Mouse (Mus musculus) limb, embryonic 11.5 days (tissue): ENCODE measurements around the gene Rnf212. TPM values are rescaled to one million over a fixed set of nuclear protein-coding genes. Genes with fewer than 3 reads are reported as not detected.

Source experiments
- polyA plus RNA-seq: library from polyadenylated mRNA; unstranded; fragments of >200 nt; fragmentation: Nextera tagmentation; extraction: Ambion mirVana; gene quantifications from 2 replicates; pipeline ENCODE4 v1.2.1, GENCODE M21; 2014

The Rnf212 gene
- polyA plus RNA-seq, 1 experiment from 2014 or later: 0.65 TPM

Other genes with a start within 250 kb of the Rnf212 start
- 0.17 TPM in 1 of 2 replicates, not detected in the other for gene Cplx1, start 225.0 kb downstream of the Rnf212 start, polyA plus RNA-seq
- gene Gak, start 145.2 kb downstream of the Rnf212 start, polyA plus RNA-seq: 45.9 and 46.4 TPM in 2 replicates
- gene Tmem175, start 145.2 kb downstream of the Rnf212 start, polyA plus RNA-seq: 16.5 and 18.3 TPM in 2 replicates
- gene Idua, start 114.7 kb downstream of the Rnf212 start, polyA plus RNA-seq: 14.3 and 14.5 TPM in 2 replicates
- gene Dgkq, start 105.3 kb downstream of the Rnf212 start, polyA plus RNA-seq: 8.5 and 11.3 TPM in 2 replicates
- 0.55 and 0.84 TPM in 2 replicates for gene Slc26a1, start 99.4 kb downstream of the Rnf212 start, polyA plus RNA-seq
- gene Fgfrl1, start 82.6 kb downstream of the Rnf212 start, polyA plus RNA-seq: 38.1 and 46.0 TPM in 2 replicates
- gene Tmed11, start 20.4 kb upstream of the Rnf212 start, polyA plus RNA-seq: not detected in 2 replicates
- not detected in 2 replicates for gene Vmn2r8, start 33.9 kb upstream of the Rnf212 start, polyA plus RNA-seq
- not detected in 2 replicates for gene Vmn2r9, start 77.6 kb upstream of the Rnf212 start, polyA plus RNA-seq
- gene Vmn2r10, start 231.5 kb upstream of the Rnf212 start, polyA plus RNA-seq: not detected in 2 replicates